Mouse (Mus musculus) cerebellum, adult 2 months (tissue): Measurements from ENCODE around the gene Prdm11. TPM values are rescaled to one million over a fixed set of nuclear protein-coding genes. Genes with fewer than 3 reads are reported as not detected.

Experiments used
- DNase-seq, 2 experiments: peaks; one replicate each; pipeline ENCODE4 v3.0.0; 2021
- H3K27ac ChIP-seq: fragments of 200-500 bp; 2 replicates; pipeline ENCODE4 v1.5.1; 2012; ENCODE audit warnings: low read length, control low read depth, inconsistent platforms; ENCODE audit not compliant: insufficient read depth
- H3K27me3 ChIP-seq: fragments of 200-500 bp; 2 replicates; pipeline ENCODE4 v1.6.1; 2012; ENCODE audit warnings: inconsistent platforms, mild to moderate bottlenecking, low read length, moderate library complexity; ENCODE audit not compliant: control insufficient read depth, insufficient read depth
- H3K4me1 ChIP-seq: fragments of 200-500 bp; 2 replicates; pipeline ENCODE4 v1.6.1; 2011; ENCODE audit warnings: low read length; ENCODE audit not compliant: control insufficient read depth, insufficient read depth
- H3K4me3 ChIP-seq: fragments of 200-500 bp; replicated peaks from 2 replicates; pipeline ENCODE3; 2011; ENCODE audit warnings: mild to moderate bottlenecking, low read depth, low read length, control low read depth; ENCODE audit not compliant: insufficient read depth
- CTCF ChIP-seq: fragments of 200-500 bp; IDR thresholded peaks from 2 replicates; pipeline ENCODE4 v1.5.1; 2011; ENCODE audit warnings: low read depth, mild to moderate bottlenecking, control low read depth, low read length, moderate library complexity, borderline replicate concordance; ENCODE audit not compliant: insufficient read depth
- POLR2A ChIP-seq: fragments of 200-500 bp; IDR thresholded peaks from 2 replicates; pipeline ENCODE4 v1.6.1; 2011; ENCODE audit warnings: low read length, control low read depth, borderline replicate concordance; ENCODE audit not compliant: insufficient read depth
- WGBS: fragments of 180-500 bp; shearing (Covaris S2); methylation state at CpG from one replicate; pipeline ENCODE4 v1.1.7; 2018; 5-methylcytosine and 5-hydroxymethylcytosine counted together
- polyA plus RNA-seq: library from polyadenylated mRNA; depleted of rRNA; stranded (reverse); fragments of >200 nt; gene quantifications from 2 replicates; pipeline ENCODE4 v1.2.3, GENCODE M21; 2012

The Prdm11 gene
- polyA plus RNA-seq, 1 experiment, result 10.3 TPM

DNA sequence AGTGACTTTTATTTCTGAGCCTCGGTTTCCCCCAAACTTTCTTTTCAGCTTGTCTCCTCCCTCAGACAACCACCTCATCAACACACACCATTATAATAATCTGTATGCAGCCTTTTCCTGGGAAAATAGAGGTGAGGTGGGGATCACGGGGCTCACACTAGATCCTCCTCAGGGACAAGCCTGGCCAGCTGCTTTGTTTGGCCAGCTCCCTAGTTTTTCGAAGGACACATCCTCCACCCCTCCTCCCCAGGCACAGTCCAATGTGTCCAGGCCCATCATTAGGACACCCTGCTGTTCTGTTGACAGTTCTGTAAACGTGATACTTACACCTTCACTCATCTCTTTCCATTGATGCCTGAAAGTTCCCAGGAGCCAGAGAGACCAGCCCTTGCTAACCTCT lies 37.4 kb upstream of the Prdm11 start:
- no peak for DNase-seq
- Histone ChIP-seq H3K27me3 (no peaks in the 10 kb centered on the region), H3K27ac (no peak overlapping the region), H3K4me1 (no peaks in the 10 kb centered on the region), H3K4me3 (no peak overlapping the region)
- TF ChIP-seq CTCF (no peak), POLR2A (no peak)
- 55% methylated on average over 4 of the region's 4 CpGs for WGBS

DNA sequence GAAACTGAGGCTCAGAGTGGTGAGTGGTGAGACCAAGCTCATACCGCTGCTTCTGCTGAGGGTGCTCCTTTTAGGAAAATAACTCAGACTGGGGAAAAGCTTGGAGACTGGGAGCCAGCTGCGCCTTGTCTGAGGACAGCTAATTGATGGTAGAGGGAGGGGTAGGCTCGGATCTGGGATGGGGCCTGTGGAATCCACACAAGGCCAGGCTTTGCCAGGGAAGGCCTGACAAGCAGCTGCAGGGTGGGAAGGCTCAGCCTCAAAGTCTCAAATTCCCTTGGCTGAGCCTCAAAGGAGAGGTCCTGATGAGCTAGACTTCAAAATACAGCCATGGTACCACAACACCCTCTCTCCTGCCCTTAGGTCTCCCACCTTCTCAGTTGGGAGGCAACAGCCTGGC lies 36.9 kb upstream of the Prdm11 start:
- TF ChIP-seq CTCF (no peak), POLR2A (no peak)
- no peak for DNase-seq
- no peaks in the 10 kb centered on the region for H3K4me1 ChIP-seq
- WGBS, result 77% methylated on average over 3 of the region's 3 CpGs
- no peak overlapping the region for H3K27ac ChIP-seq
- no peak overlapping the region for H3K4me3 ChIP-seq
- H3K27me3 ChIP-seq, result no peaks in the 10 kb centered on the region

- TF ChIP-seq CTCF (no peak), POLR2A (no peak)
- Histone ChIP-seq H3K27ac (no peak overlapping the region), H3K4me3 (no peak overlapping the region), H3K4me1 (no peaks in the 10 kb centered on the region), H3K27me3 (no peaks in the 10 kb centered on the region)
- 55% methylated on average over 5 of the region's 5 CpGs for WGBS
- DNase-seq, result no peak
Observed at GRCm38 (mm10) chr2:93080871-93081608, 35.1 kb upstream of the Prdm11 start.

DNA sequence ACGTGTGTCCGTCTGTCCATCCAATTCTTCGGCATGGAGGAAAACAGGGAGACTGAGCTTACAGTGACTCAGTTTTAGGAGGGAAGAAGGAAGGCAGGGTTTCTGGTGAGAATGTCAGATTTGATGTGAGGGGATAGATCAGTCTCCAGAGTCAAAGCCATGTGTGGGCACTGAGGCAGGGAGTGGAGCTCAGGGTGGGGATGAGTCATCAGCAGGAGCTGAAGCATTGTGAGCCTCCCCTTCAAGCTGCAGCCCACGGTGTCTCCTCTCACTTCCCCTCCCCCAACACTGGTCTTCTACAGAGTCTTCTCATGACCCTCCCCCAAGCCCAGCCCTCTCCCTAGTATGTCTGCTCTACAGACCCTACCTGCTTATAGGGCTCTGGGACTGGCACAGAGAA lies 33.4 kb upstream of the Prdm11 start:
- Histone ChIP-seq H3K27ac (no peak overlapping the region), H3K27me3 (no peaks in the 10 kb centered on the region), H3K4me3 (no peak overlapping the region), H3K4me1 (no peaks in the 10 kb centered on the region)
- DNase-seq, result no peak
- TF ChIP-seq POLR2A, result no peak
- no peak for TF ChIP-seq CTCF
- WGBS, result 84% methylated on average over 4 of the region's 4 CpGs

GRCm38 (mm10) chr2:93076578-93076955 lies 30.6 kb upstream of the Prdm11 start:
- Histone ChIP-seq H3K27me3 (no peaks in the 10 kb centered on the region), H3K27ac (no peak overlapping the region), H3K4me3 (no peak overlapping the region), H3K4me1 (no peaks in the 10 kb centered on the region)
- TF ChIP-seq POLR2A, result no peak
- no peak for TF ChIP-seq CTCF
- WGBS, result 85% methylated on average over 6 of the region's 6 CpGs
- no peak for DNase-seq

DNA sequence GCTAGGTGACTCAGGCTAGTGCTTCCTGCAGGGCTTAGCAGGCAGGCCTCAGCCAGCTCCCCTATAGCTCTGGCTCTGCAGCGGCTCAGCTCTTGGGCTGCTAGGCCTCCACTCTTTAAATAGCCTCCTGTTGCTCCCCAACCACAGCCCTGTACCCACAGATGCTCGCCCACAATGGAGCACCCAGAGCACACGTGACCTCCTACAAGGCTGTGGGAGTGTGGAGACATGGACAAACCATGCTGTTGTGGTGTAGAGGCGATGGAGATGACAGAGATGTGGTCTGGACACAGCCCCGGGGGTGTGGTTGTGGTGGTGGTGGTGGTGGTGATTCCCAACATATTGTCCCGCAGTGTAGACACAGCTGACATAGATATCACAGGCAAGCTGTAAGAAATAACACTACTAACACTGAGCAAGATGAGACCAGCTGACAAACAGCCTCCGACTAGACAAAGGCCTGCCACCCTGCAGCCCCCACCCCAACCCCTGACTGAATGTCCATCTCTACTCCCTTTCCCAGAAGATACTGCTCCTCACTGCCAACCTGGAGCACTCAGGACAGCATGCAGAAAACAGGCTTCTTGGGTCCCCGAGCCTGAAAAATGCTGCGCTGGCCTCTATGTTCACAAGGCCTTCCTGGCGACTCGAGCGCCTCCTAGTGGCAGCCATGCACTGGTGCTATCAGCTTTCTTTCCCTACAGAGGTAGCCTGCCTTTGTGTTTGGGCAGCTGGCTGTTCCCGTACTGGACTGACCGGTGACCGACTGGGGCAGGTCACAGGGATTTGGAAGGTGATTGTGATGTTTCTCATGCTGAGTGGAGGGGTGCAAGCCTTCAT lies 30.0 kb upstream of the Prdm11 start:
- TF ChIP-seq CTCF, result peak; percentile 81
- no peak for TF ChIP-seq POLR2A
- no peaks in the 10 kb centered on the region for H3K4me1 ChIP-seq
- peak; percentile 41 to 66 for DNase-seq
- H3K27me3 ChIP-seq, result no peaks in the 10 kb centered on the region
- H3K27ac ChIP-seq, result no peak overlapping the region
- 55% methylated on average over 15 of the region's 15 CpGs for WGBS
- H3K4me3 ChIP-seq, result no peak overlapping the region

GRCm38 (mm10) chr2:93071656-93072055 lies 25.7 kb upstream of the Prdm11 start:
- H3K4me3 ChIP-seq, result no peak overlapping the region
- WGBS, result 31% methylated on average over 12 of the region's 12 CpGs
- peak; percentile 26 to 33 for DNase-seq
- no peak for TF ChIP-seq CTCF
- no peak for TF ChIP-seq POLR2A
- H3K4me1 ChIP-seq, result no peaks in the 10 kb centered on the region
- no peak overlapping the region for H3K27ac ChIP-seq
- H3K27me3 ChIP-seq, result no peaks in the 10 kb centered on the region

DNA sequence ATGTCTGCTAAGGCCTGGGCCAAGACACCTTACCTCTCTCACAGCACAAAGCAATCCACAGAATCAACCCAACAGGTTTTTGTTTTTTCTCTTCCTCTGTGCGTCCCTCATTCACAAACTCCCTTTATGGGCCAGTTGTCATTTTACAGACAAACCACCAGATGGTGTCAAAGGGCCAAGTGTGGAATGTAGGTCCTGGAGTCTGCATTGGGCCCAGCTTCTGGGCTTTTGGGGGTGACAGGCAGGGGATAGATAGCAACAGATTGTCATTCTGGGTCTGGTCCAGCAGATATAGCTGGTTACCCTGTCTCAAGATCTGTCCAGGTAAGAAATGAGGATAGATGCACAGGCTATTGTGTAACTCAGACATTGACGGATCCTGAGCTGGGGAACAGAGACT lies 23.0 kb upstream of the Prdm11 start:
- TF ChIP-seq CTCF (peak; percentile 92), POLR2A (no peak)
- Histone ChIP-seq H3K4me3 (no peak overlapping the region), H3K27me3 (no peaks in the 10 kb centered on the region), H3K4me1 (no peaks in the 10 kb centered on the region), H3K27ac (no peak overlapping the region)
- WGBS, result 39% methylated on average over 2 of the region's 2 CpGs
- DNase-seq, result peak; percentile 68

DNA sequence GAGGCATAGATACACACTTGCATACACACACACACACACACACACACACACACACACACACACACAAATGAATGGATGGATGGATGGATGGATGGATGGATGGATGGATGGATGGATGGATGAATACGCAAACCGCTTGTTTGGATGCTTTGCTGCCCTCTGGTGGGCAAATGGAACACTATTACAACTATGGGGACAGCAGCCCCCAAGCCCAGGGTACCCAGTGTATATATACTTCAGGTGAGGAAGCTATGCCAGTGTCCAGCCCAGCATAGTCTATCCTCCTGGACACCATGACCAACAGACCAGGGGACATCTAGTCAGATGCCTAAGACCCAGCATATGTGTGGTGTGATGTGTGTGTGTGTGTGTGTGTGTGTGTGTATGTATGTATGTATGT lies 17.4 kb upstream of the Prdm11 start:
- peak; percentile 51 to 62 for DNase-seq
- no peaks in the 10 kb centered on the region for H3K4me1 ChIP-seq
- H3K4me3 ChIP-seq, result no peak overlapping the region
- no peak overlapping the region for H3K27ac ChIP-seq
- H3K27me3 ChIP-seq, result no peaks in the 10 kb centered on the region
- 10% methylated on average over 2 of the region's 2 CpGs for WGBS
- TF ChIP-seq POLR2A (no peak), CTCF (peak; percentile 76)
